Mouse (Mus musculus) heart, embryonic 12.5 days (tissue): ENCODE measurements at regions not wholly inside any gene's neighbourhood (a gene's known extent, or its start where the extent isn't known, plus 50 kb on each side); places are given as distances from the start of the nearest gene placed in this dataset.

Source experiments
- ATAC-seq: fragments of 200-750 bp; cut with Nextera tagmentation; 2 replicates; pipeline ENCODE4 v1.8.0; 2017; ENCODE audit warnings: moderate TSS enrichment, moderate library complexity; ENCODE audit not compliant: insufficient number of reproducible peaks, low FRiP score
- H3K27ac ChIP-seq: fragments of 300-500 bp; sonication (generic); 2 replicates; pipeline ENCODE4 v1.5.1; 2016; ENCODE audit warnings: mild to moderate bottlenecking, moderate library complexity; ENCODE audit not compliant: poor library complexity, severe bottlenecking
- H3K27me3 ChIP-seq: fragments of 300-500 bp; sonication (generic); replicated peaks from 2 replicates; pipeline ENCODE4 v1.6.1; 2016; ENCODE audit warnings: mild to moderate bottlenecking, moderate library complexity
- H3K36me3 ChIP-seq: fragments of 300-500 bp; sonication (generic); 2 replicates; pipeline ENCODE4 v1.6.1; 2016; ENCODE audit warnings: mild to moderate bottlenecking, moderate library complexity
- H3K4me1 ChIP-seq: fragments of 300-500 bp; sonication (generic); replicated peaks from 2 replicates; pipeline ENCODE4 v1.6.1; 2016; ENCODE audit warnings: mild to moderate bottlenecking
- H3K4me2 ChIP-seq: fragments of 300-500 bp; sonication (generic); 2 replicates; pipeline ENCODE4 v1.6.1; 2016; ENCODE audit warnings: mild to moderate bottlenecking, moderate library complexity
- H3K4me3 ChIP-seq: fragments of 300-500 bp; sonication (generic); 2 replicates; pipeline ENCODE4 v1.5.1; 2016; ENCODE audit warnings: mild to moderate bottlenecking
- H3K9ac ChIP-seq: fragments of 300-500 bp; sonication (generic); 2 replicates; pipeline ENCODE4 v1.6.1; 2016; ENCODE audit warnings: mild to moderate bottlenecking, moderate library complexity
- H3K9me3 ChIP-seq: fragments of 300-500 bp; sonication (generic); replicated peaks from 2 replicates; pipeline ENCODE4 v1.6.1; 2016; ENCODE audit warnings: mild to moderate bottlenecking, moderate library complexity
- WGBS: fragments of 180-500 bp; shearing (Covaris S2); methylation state at CpG from one replicate; pipeline ENCODE4 v1.1.7; 2016; 5-methylcytosine and 5-hydroxymethylcytosine counted together

- Histone ChIP-seq H3K4me3 (no peak overlapping the region), H3K9ac (no peak overlapping the region), H3K27me3 (no peaks in the 10 kb centered on the region), H3K4me2 (no peak overlapping the region), H3K27ac (peak overlapping the region; percentile 68), H3K36me3 (no peaks in the 10 kb centered on the region), H3K4me1 (0 out of 2 replicates have a peak, but pooled peaks cover 6% of the 10 kb centered on the region), H3K9me3 (no peaks in the 10 kb centered on the region)
- ATAC-seq: peak; percentile 83
- whole genome bisulfite sequencing: 48% methylated on average over 8 of the region's 8 CpGs
Observed at GRCm38 (mm10) chr19:21913005-21913670, 135.0 kb downstream of the Cemip2 start.

- H3K27ac ChIP-seq: peak overlapping the region; percentile 63
- ATAC-seq: peak; percentile 86
- H3K4me1 ChIP-seq: 0 out of 2 replicates have a peak, but pooled peaks cover 6% of the 10 kb centered on the region
Observed at GRCm38 (mm10) chr19:21913748-21914611, 135.8 kb downstream of the Cemip2 start.

GRCm38 (mm10) chr19:21914658-21915057, 136.5 kb downstream of the Cemip2 start:
- no peak overlapping the region for H3K9ac ChIP-seq
- no peak overlapping the region for H3K4me3 ChIP-seq
- ATAC-seq: no peak
- no peaks in the 10 kb centered on the region for H3K9me3 ChIP-seq
- H3K4me2 ChIP-seq: no peak overlapping the region
- no peaks in the 10 kb centered on the region for H3K36me3 ChIP-seq
- no peaks in the 10 kb centered on the region for H3K27me3 ChIP-seq
- 64% methylated on average over 3 of the region's 3 CpGs for WGBS
- peak overlapping the region; percentile 63 for H3K27ac ChIP-seq
- 0 out of 2 replicates have a peak, but pooled peaks cover 6% of the 10 kb centered on the region for H3K4me1 ChIP-seq

More at GRCm38 (mm10) chr19:21913748-21914611, 135.8 kb downstream of the Cemip2 start:
- Histone ChIP-seq H3K27me3 (no peaks in the 10 kb centered on the region), H3K4me3 (no peak overlapping the region), H3K9ac (no peak overlapping the region), H3K36me3 (no peaks in the 10 kb centered on the region), H3K4me2 (no peak overlapping the region), H3K9me3 (no peaks in the 10 kb centered on the region)
- 45% methylated on average over 9 of the region's 9 CpGs for WGBS

GRCm38 (mm10) chr19:21918113-21918512, 140.0 kb downstream of the Cemip2 start:
- H3K27ac ChIP-seq: no peak overlapping the region

GRCm38 (mm10) chr19:21919074-21919473, 140.9 kb downstream of the Cemip2 start:
- Histone ChIP-seq H3K27me3 (no peaks in the 10 kb centered on the region), H3K36me3 (no peaks in the 10 kb centered on the region)

More at GRCm38 (mm10) chr19:21918113-21918512, 140.0 kb downstream of the Cemip2 start:
- 83% methylated on average over 4 of the region's 4 CpGs for WGBS
- Histone ChIP-seq H3K9ac (no peak overlapping the region), H3K4me1 (0 out of 2 replicates have a peak, but pooled peaks cover 4% of the 10 kb centered on the region), H3K27me3 (no peaks in the 10 kb centered on the region), H3K4me2 (no peak overlapping the region), H3K36me3 (no peaks in the 10 kb centered on the region), H3K4me3 (no peak overlapping the region), H3K9me3 (no peaks in the 10 kb centered on the region)
- no peak for ATAC-seq

GRCm38 (mm10) chr19:21940114-21940513, 162.0 kb downstream of the Cemip2 start:
- Histone ChIP-seq H3K4me2 (no peak overlapping the region), H3K9me3 (no peaks in the 10 kb centered on the region)

More at GRCm38 (mm10) chr19:21919074-21919473, 140.9 kb downstream of the Cemip2 start:
- H3K9me3 ChIP-seq: no peaks in the 10 kb centered on the region
- no peak overlapping the region for H3K9ac ChIP-seq
- H3K4me2 ChIP-seq: no peak overlapping the region
- ATAC-seq: peak; percentile 33; the same call in 1 of the 2 replicates
- no peak overlapping the region for H3K4me3 ChIP-seq
- no peak overlapping the region for H3K27ac ChIP-seq
- no peaks in the 10 kb centered on the region for H3K4me1 ChIP-seq
- 59% methylated on average over 3 of the region's 3 CpGs for WGBS

GRCm38 (mm10) chr19:21941720-21942119, 163.6 kb downstream of the Cemip2 start:
- H3K4me2 ChIP-seq: no peak overlapping the region
- no peaks in the 10 kb centered on the region for H3K9me3 ChIP-seq
- no peak overlapping the region for H3K9ac ChIP-seq
- ATAC-seq: peak; percentile 34; the same call in 1 of the 2 replicates
- WGBS: 43% methylated on average over 2 of the region's 2 CpGs
- H3K27me3 ChIP-seq: no peaks in the 10 kb centered on the region
- peak overlapping the region; percentile 88 for H3K27ac ChIP-seq
- H3K4me1 ChIP-seq: 0 out of 2 replicates have a peak, but pooled peaks cover 2% of the 10 kb centered on the region
- H3K4me3 ChIP-seq: no peak overlapping the region
- no peaks in the 10 kb centered on the region for H3K36me3 ChIP-seq

More at GRCm38 (mm10) chr19:21940114-21940513, 162.0 kb downstream of the Cemip2 start:
- H3K36me3 ChIP-seq: no peaks in the 10 kb centered on the region
- H3K4me1 ChIP-seq: 0 out of 2 replicates have a peak, but pooled peaks cover 2% of the 10 kb centered on the region
- H3K27ac ChIP-seq: no peak overlapping the region
- no peaks in the 10 kb centered on the region for H3K27me3 ChIP-seq
- no peak overlapping the region for H3K4me3 ChIP-seq
- ATAC-seq: no peak
- no peak overlapping the region for H3K9ac ChIP-seq
- 85% methylated on average over 4 of the region's 4 CpGs for WGBS

GRCm38 (mm10) chr19:21942286-21942685, 164.1 kb downstream of the Cemip2 start:
- 0 out of 2 replicates have a peak overlapping the region, but pooled peaks have one; percentile 18 for H3K9ac ChIP-seq

GRCm38 (mm10) chr19:21943407-21943806, 165.3 kb downstream of the Cemip2 start:
- no peak overlapping the region for H3K9ac ChIP-seq
- no peak overlapping the region for H3K4me2 ChIP-seq
- no peaks in the 10 kb centered on the region for H3K36me3 ChIP-seq
- 29% methylated on average over 4 of the region's 4 CpGs for WGBS
- no peak overlapping the region for H3K4me3 ChIP-seq
- 0 out of 2 replicates have a peak, but pooled peaks cover under 1% of the 10 kb centered on the region for H3K9me3 ChIP-seq
- H3K27me3 ChIP-seq: no peaks in the 10 kb centered on the region
- ATAC-seq: no peak
- peak overlapping the region; percentile 60 for H3K27ac ChIP-seq
- 0 out of 2 replicates have a peak, but pooled peaks cover 2% of the 10 kb centered on the region for H3K4me1 ChIP-seq

More at GRCm38 (mm10) chr19:21942286-21942685, 164.1 kb downstream of the Cemip2 start:
- H3K4me2 ChIP-seq: peak overlapping the region; percentile 14
- WGBS: 56% methylated on average over 11 of the region's 11 CpGs
- H3K4me3 ChIP-seq: no peak overlapping the region
- H3K4me1 ChIP-seq: 0 out of 2 replicates have a peak, but pooled peaks cover 2% of the 10 kb centered on the region
- no peaks in the 10 kb centered on the region for H3K9me3 ChIP-seq
- no peaks in the 10 kb centered on the region for H3K27me3 ChIP-seq
- ATAC-seq: 0 out of 2 replicates have a peak, but pooled peaks have one; percentile 42
- peak overlapping the region; percentile 71 for H3K27ac ChIP-seq
- no peaks in the 10 kb centered on the region for H3K36me3 ChIP-seq

GRCm38 (mm10) chr19:21946262-21946922, 168.2 kb downstream of the Cemip2 start:
- Histone ChIP-seq H3K4me2 (no peak overlapping the region), H3K4me3 (no peak overlapping the region), H3K9ac (no peak overlapping the region), H3K27ac (no peak overlapping the region), H3K4me1 (no peaks in the 10 kb centered on the region), H3K27me3 (no peaks in the 10 kb centered on the region), H3K9me3 (peaks cover 3% of the 10 kb centered on the region; the same call in 1 of the 2 replicates), H3K36me3 (no peaks in the 10 kb centered on the region)
- peak; percentile 63 for ATAC-seq
- 64% methylated on average over 5 of the region's 5 CpGs for WGBS
